Mouse (Mus musculus) erythroblast, embryonic 14.5 days (primary cell): ENCODE data around the gene Peli2.

Experiments
- GATA1 ChIP-seq: IDR thresholded peaks from 2 replicates; pipeline ENCODE4 v1.6.1; 2012; ENCODE audit warnings: low read length, inconsistent platforms, mixed read lengths
- TAL1 ChIP-seq: IDR thresholded peaks from 3 replicates; pipeline ENCODE4 v1.6.1; 2012; ENCODE audit warnings: low read length, inconsistent platforms, mixed read lengths

- TF ChIP-seq GATA1: no peak
- no peak for TF ChIP-seq TAL1
Observed at GRCm38 (mm10) chr14:48086682-48087297, 33.8 kb upstream of the Peli2 start.
